ENCODE assay signal across 17 mouse cellular contexts in genomic region chr1:58778226-58778625, GRCm38 (mm10). TPM values are rescaled to one million over a fixed set of nuclear protein-coding genes. Genes with fewer than 3 reads are reported as not detected.
DNase-seq lines count a peak whose midpoint lies in the region; ATAC-seq and TF ChIP-seq lines count a peak whose summit lies in the region.
"Had no signal": no experiment of that assay in that cellular context is flagged by ENCODE, and none has a peak within 500 bp of the region (broad histone marks: within the 10 kb centered on the region; RNA-seq: fewer than 3 reads in every experiment).

No protein-coding gene starts in this region.

- peak; percentile 32 for TF ChIP-seq RAD21 in MEL (IDR thresholded peaks at IDR 0.05; ENCODE audit: low read depth, low read length)

- no peak overlapping the region for H3K9ac ChIP-seq in liver, postnatal 0 days (replicated peaks)
- H3K9ac ChIP-seq in liver, embryonic 12.5 days = no peak overlapping the region
- no peak overlapping the region for H3K9ac ChIP-seq in MEL (ENCODE audit: control insufficient read depth, low read depth, low read length, poor library complexity, severe bottlenecking)
- no peak overlapping the region for H3K9ac ChIP-seq in stomach, postnatal 0 days (ENCODE audit: low read length)
- H3K9ac ChIP-seq: forebrain, embryonic 12.5 days; hindbrain, embryonic 14.5 days; liver, embryonic 15.5 days; stomach, embryonic 15.5 days had no signal

- no peak for ATAC-seq in liver, postnatal 0 days
- ATAC-seq in liver, embryonic 12.5 days = no peak
- ATAC-seq in stomach, postnatal 0 days (ENCODE audit: low FRiP score, low TSS enrichment) = no peak

- no peak for TF ChIP-seq EP300 in liver, postnatal 0 days (IDR thresholded peaks at IDR 0.05; ENCODE audit: low read depth)
- no peak for TF ChIP-seq EP300 in MEL (IDR thresholded peaks at IDR 0.05; ENCODE audit: low read depth in 1 of 2, low read length in 2 of 2)
- no peak for TF ChIP-seq EP300 in stomach, postnatal 0 days (optimal IDR thresholded peaks at IDR 0.05)

- TF ChIP-seq POLR2A in MEL (IDR thresholded peaks at IDR 0.05; ENCODE audit: control insufficient read depth in 1 of 2, insufficient read depth in 1 of 2, low read depth in 1 of 2, low read length in 2 of 2, poor library complexity in 1 of 2) = no peak

- TF ChIP-seq CTCF in liver, postnatal 0 days (IDR thresholded peaks at IDR 0.05; ENCODE audit: low read depth) = peak; percentile 28; the same call in 1 of the 2 replicates
- peak in 1 of 3 experiments; percentile 35; a peak in 2 of 6 replicates for TF ChIP-seq CTCF in MEL (IDR thresholded peaks at IDR 0.05 in 2 of 3, conservative IDR thresholded peaks at IDR 0.05 in 1 of 3; ENCODE audit: control insufficient read depth in 1 of 3, insufficient read depth in 1 of 3, low read depth in 2 of 3, low read length in 3 of 3, poor library complexity in 1 of 3, severe bottlenecking in 1 of 3)
- 0 out of 2 replicates have a peak, but pooled peaks have one; percentile 2 for TF ChIP-seq CTCF in stomach, postnatal 0 days (IDR thresholded peaks at IDR 0.05; ENCODE audit: low read depth)

- H3K4me3 ChIP-seq in liver, postnatal 0 days (ENCODE audit: low read depth, low read length) = no peak overlapping the region
- no peak overlapping the region for H3K4me3 ChIP-seq in liver, embryonic 12.5 days
- no peak overlapping the region for H3K4me3 ChIP-seq in MEL (ENCODE audit: control insufficient read depth in 1 of 2, insufficient read depth in 1 of 2, low read depth in 2 of 2, low read length in 2 of 2)
- H3K4me3 ChIP-seq in stomach, postnatal 0 days (ENCODE audit: low read depth, low read length) = no peak overlapping the region
- H3K4me3 ChIP-seq: forebrain, embryonic 12.5 days; limb, embryonic 10.5 days; liver, embryonic 15.5 days; stomach, embryonic 15.5 days had no signal

- no peaks in the 10 kb centered on the region for H3K36me3 ChIP-seq in liver, postnatal 0 days (replicated peaks; ENCODE audit: insufficient read depth, low read length)
- no peaks in the 10 kb centered on the region for H3K36me3 ChIP-seq in liver, embryonic 12.5 days
- no peaks in the 10 kb centered on the region for H3K36me3 ChIP-seq in MEL (ENCODE audit: control insufficient read depth in 1 of 2, insufficient read depth in 2 of 2, low read length in 2 of 2)
- H3K36me3 ChIP-seq in stomach, postnatal 0 days (ENCODE audit: control insufficient read depth, insufficient read depth, low read length) = no peaks in the 10 kb centered on the region
- H3K36me3 ChIP-seq: forebrain, embryonic 12.5 days; limb, embryonic 10.5 days; liver, embryonic 15.5 days; stomach, embryonic 15.5 days had no signal

- WGBS in liver, postnatal 0 days (ENCODE audit: insufficient replicate concordance) = 38% methylated on average over 1 of the region's 1 CpGs
- 3% methylated on average over 1 of the region's 1 CpGs for WGBS in liver, embryonic 12.5 days (ENCODE audit: insufficient replicate concordance)
- WGBS in stomach, postnatal 0 days = 8% methylated on average over 1 of the region's 1 CpGs

- intact Hi-C loops in left cerebral cortex, postnatal 14 days (cut with DNase I) = no loop called here

- H3K27me3 ChIP-seq in liver, postnatal 0 days (ENCODE audit: insufficient read depth, low read length) = no peaks in the 10 kb centered on the region
- H3K27me3 ChIP-seq in liver, embryonic 12.5 days (replicated peaks) = no peaks in the 10 kb centered on the region
- H3K27me3 ChIP-seq in MEL (ENCODE audit: control insufficient read depth in 1 of 2, insufficient read depth in 2 of 2, low read length in 2 of 2) = no peaks in the 10 kb centered on the region
- no peaks in the 10 kb centered on the region for H3K27me3 ChIP-seq in stomach, postnatal 0 days (ENCODE audit: control insufficient read depth, insufficient read depth, low read length)
- H3K27me3 ChIP-seq: forebrain, embryonic 12.5 days; liver, embryonic 15.5 days; stomach, embryonic 15.5 days had no signal

- H3K79me2 ChIP-seq in MEL (ENCODE audit: control insufficient read depth, insufficient read depth, low read length, poor library complexity) = no peaks in the 10 kb centered on the region

- 0 out of 2 replicates have a peak, but pooled peaks cover 4% of the 10 kb centered on the region for H3K9me3 ChIP-seq in liver, postnatal 0 days (ENCODE audit: low read length)
- H3K9me3 ChIP-seq in liver, embryonic 12.5 days (replicated peaks) = no peaks in the 10 kb centered on the region
- H3K9me3 ChIP-seq in MEL (replicated peaks; ENCODE audit: insufficient read depth, low read length) = no peaks in the 10 kb centered on the region
- H3K9me3 ChIP-seq in stomach, postnatal 0 days (ENCODE audit: control insufficient read depth, low read length) = no peaks in the 10 kb centered on the region
- H3K9me3 ChIP-seq: forebrain, embryonic 12.5 days; limb, embryonic 10.5 days; liver, embryonic 15.5 days; stomach, embryonic 15.5 days had no signal

- no peak overlapping the region for H3K4me2 ChIP-seq in liver, postnatal 0 days (ENCODE audit: low read depth, low read length)
- H3K4me2 ChIP-seq in liver, embryonic 12.5 days = no peak overlapping the region
- no peak overlapping the region for H3K4me2 ChIP-seq in stomach, postnatal 0 days (replicated peaks; ENCODE audit: low read depth)
- H3K4me2 ChIP-seq: forebrain, embryonic 12.5 days; hindbrain, embryonic 14.5 days; liver, embryonic 15.5 days; stomach, embryonic 15.5 days had no signal

- H3K27ac ChIP-seq in liver, postnatal 0 days (ENCODE audit: low read depth) = no peak overlapping the region
- no peak overlapping the region for H3K27ac ChIP-seq in liver, embryonic 12.5 days
- no peak overlapping the region for H3K27ac ChIP-seq in MEL (ENCODE audit: control insufficient read depth, low read depth, low read length)
- H3K27ac ChIP-seq in stomach, postnatal 0 days (replicated peaks) = no peak overlapping the region
- H3K27ac ChIP-seq: forebrain, embryonic 12.5 days; hindbrain, embryonic 14.5 days; limb, embryonic 10.5 days; liver, embryonic 15.5 days; stomach, embryonic 15.5 days had no signal

- DNase-seq in liver, postnatal 0 days = no peak
- DNase-seq in B cell, adult 2 months = peak; percentile 39 to 48
- DNase-seq in MEL (ENCODE audit: low read depth, low spot score) = no peak
- DNase-seq in stomach, postnatal 0 days (ENCODE audit: low spot score) = no peak
- no peak for DNase-seq in cerebellum, postnatal 4 days (ENCODE audit: low spot score in 2 of 2)
- no peak for DNase-seq in left cerebral cortex, postnatal 14 days (ENCODE audit: low spot score in 2 of 2)
- DNase-seq: adrenal gland, adult 2 months; cerebellum, adult 2 months; kidney, adult 8-10 months; midbrain, embryonic 14.5 days; right cerebral cortex, postnatal 25 days had no signal

- peaks cover 6% of the 10 kb centered on the region for H3K4me1 ChIP-seq in liver, postnatal 0 days (ENCODE audit: insufficient read depth)
- no peaks in the 10 kb centered on the region for H3K4me1 ChIP-seq in liver, embryonic 12.5 days
- H3K4me1 ChIP-seq in MEL (ENCODE audit: control insufficient read depth in 1 of 2, insufficient read depth in 2 of 2, low read length in 2 of 2) = no peaks in the 10 kb centered on the region
- no peaks in the 10 kb centered on the region for H3K4me1 ChIP-seq in stomach, postnatal 0 days (replicated peaks; ENCODE audit: control insufficient read depth, insufficient read depth)
- H3K4me1 ChIP-seq: forebrain, embryonic 12.5 days; limb, embryonic 10.5 days; stomach, embryonic 15.5 days had no signal

TF ChIP-seq in MEL, 35 proteins besides CTCF, POLR2A, EP300 and RAD21:
- TF ChIP-seq SMC3 (IDR thresholded peaks at IDR 0.05; ENCODE audit: low read depth, low read length) (peak; percentile 58), NELFE (IDR thresholded peaks at IDR 0.05; ENCODE audit: low read depth, low read length) (no peak), ZC3H11A (IDR thresholded peaks at IDR 0.05; ENCODE audit: low read depth, low read length) (peak; percentile 45; the same call in 1 of the 2 replicates)

RNA-seq across cellular contexts. Expression of gene Casp8, which starts 16.9 kb away (rescaled TPM):
- 21.6 and 21.8 TPM in 2 replicates for polyA plus RNA-seq in liver, postnatal 0 days (2015; fragmentation: Nextera tagmentation; extraction: Ambion mirVana)
- polyA plus RNA-seq in liver, embryonic 12.5 days (2016; fragmentation: Nextera tagmentation; extraction: Ambion mirVana) = 19.9 and 20.7 TPM in 2 replicates
- total RNA-seq in MEL (2012; rRNA removed) = 15.1 and 15.2 TPM in 2 replicates
- polyA plus RNA-seq in MEL (2012; ENCODE audit: insufficient read depth in 1 of 2, insufficient read length in 2 of 2, low read depth in 1 of 2, low replicate concordance in 2 of 2, missing spikeins in 1 of 2) = 10 to 100 TPM in 1 of 2 experiments, not detected in 1; 17.5 TPM
- 36.6 and 37.0 TPM in 2 replicates for polyA plus RNA-seq in stomach, postnatal 0 days (2015; fragmentation: Nextera tagmentation; extraction: Ambion mirVana)
- total RNA-seq in left cerebral cortex, postnatal 14 days (2021) = 1 to 10 TPM; 4.2 to 4.7 TPM

Comparison
In these comparisons a context has a peak if more than half of its experiments do, and no peak if none do; other contexts are left out.
1. DNase-seq: peak in B cell, adult 2 months (2 of 2); none in liver, postnatal 0 days (single experiment), MEL (single experiment), stomach, postnatal 0 days (single experiment), cerebellum, postnatal 4 days (0 of 2) and left cerebral cortex, postnatal 14 days (0 of 2).